Mouse (Mus musculus) gastrocnemius, postnatal 36 days (tissue): ENCODE results near the gene Laptm5. TPM values are rescaled to one million over a fixed set of nuclear protein-coding genes. Genes with fewer than 3 reads are reported as not detected.

Experiments
- DNase-seq, 2 experiments: peaks; one replicate each; pipeline ENCODE4 v3.0.0; 2022
- intact Hi-C: fragments of 180-260 bp; cut with DNase I; formaldehyde crosslinking; loops from one replicate; pipeline ENCODE4 v1.15.1; 2025
- total RNA-seq, 2 experiments: library from RNA; stranded (reverse); gene quantifications; 2 replicates each; pipeline ENCODE4 v1.2.3; 2021

Gene Laptm5
- total RNA-seq, 2 experiments from 2014 or later, result 4.4 to 7.9 TPM

DNA sequence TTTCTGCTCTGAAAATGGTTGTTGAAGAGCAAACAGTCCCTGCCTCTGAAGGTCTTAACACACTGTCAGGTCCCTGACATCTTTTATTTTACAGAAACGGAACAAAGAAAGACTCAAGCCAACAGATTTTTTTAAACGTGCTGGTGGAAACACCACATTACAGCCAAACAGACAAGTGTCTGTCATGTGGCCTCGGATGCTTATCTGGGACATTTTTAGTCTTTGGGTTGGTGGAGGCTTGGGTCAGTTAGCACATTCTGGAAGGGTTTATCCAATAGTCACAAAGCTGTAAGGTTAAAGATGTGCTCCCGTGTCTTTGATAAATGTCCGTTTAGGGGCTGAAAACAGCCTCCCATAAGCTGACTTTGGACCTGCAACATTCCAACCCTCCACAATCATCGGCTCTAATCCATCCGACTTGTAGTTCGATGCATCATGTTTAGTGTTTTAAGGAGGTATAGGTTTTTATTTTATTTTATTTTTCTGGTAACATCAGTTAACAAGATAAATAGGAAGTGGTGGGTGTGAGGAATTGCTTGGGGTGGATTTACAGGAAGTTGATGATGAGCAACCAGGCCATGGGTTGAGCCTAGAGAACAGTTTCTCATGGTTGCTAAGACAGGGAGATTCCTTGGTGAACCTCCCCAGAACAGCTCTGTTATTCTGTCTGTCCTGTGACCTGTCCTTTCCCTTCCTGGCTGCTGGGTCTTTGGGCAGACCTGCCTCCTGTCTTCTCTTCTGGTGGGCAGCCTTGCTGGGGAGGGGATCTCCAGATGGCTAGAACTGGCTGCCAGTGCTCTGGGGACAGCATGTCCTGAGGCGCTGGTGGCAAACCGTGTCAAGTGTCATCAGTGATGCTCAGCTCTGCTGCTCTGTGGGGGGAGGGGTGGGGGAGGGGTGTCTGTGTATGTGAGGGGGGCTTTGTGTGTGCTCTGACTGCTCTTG, 6.2 kb downstream of the Laptm5 start:
- DNase-seq, result no peak
- intact Hi-C loops, result no loop called here

DNA sequence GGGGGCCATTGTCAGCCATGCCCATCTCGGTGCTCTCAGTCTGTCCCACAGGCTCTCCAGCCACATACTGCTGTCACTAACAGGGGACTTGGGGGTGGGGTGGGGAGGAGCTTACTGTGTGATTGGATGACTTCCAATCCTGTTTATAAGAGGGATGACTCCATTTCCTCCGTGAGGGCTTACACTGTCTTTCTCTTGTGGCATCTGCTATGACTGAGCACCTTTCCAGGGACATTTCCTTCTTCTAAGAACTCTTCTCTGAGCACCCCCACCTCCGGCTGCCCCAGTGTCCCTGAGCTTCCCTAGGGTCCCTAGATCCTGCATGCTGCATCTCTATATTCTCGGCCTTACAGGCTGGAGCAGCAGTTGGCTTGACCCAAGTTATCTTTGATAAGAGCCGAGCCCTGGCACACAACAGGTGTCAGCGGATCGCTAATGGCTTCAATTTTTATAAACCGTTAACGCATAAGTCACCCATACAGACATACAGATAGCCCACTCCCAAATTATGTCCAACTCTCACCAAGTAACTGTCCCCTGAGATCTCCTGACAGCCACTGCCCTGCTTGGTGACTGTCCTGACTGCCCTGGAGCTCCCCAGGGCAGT, 6.9 kb downstream of the Laptm5 start:
- intact Hi-C loops, result no loop called here

GRCm38 (mm10) chr4:130920951-130921693, 8.2 kb downstream of the Laptm5 start:
- DNase-seq, result no peak
- intact Hi-C loops, result no loop called here

More for the DNA sequence above, 6.9 kb downstream of the Laptm5 start:
- DNase-seq, result no peak

DNA sequence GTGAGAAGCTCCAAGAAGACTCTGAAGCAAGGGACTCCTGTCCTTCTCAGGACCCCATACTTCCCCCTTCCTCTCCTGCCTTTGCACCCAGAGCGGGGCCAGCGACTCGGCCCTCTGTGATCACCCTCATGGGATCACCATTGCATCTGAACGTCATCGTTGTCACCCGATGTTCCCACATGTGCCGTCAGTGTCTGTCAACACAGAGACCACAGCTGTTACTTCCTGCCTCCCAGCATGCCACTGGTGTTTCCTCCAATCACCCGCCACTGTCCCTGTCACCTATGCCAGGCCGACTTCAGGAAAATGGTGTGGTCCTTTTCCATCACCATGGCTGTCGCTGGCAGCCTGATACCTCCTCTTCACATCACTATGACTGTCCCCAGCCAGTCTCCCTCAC, 9.1 kb downstream of the Laptm5 start:
- intact Hi-C loops, result no loop called here
- no peak for DNase-seq

GRCm38 (mm10) chr4:130926274-130926673, 13.3 kb downstream of the Laptm5 start:
- no peak for DNase-seq
- intact Hi-C loops, result no loop called here

- peak in 1 of 2 experiments; percentile 2 for DNase-seq
- intact Hi-C loops, result no loop called here
Observed at GRCm38 (mm10) chr4:130927821-130928220, 14.9 kb downstream of the Laptm5 start.

GRCm38 (mm10) chr4:130942644-130943043, 29.7 kb downstream of the Laptm5 start:
- intact Hi-C loops, result no loop called here
- no peak for DNase-seq

GRCm38 (mm10) chr4:130944112-130944511, 31.2 kb downstream of the Laptm5 start, which contains the start of gene Matn1:
Gene Matn1, plus strand, starts transcription at chr4:130944385.
- peak in 1 of 2 experiments; percentile 2 for DNase-seq
- intact Hi-C loops, result loop anchor here (2.0 kb wide), 1 partner anchor 159 kb away; no protein-coding TSS in a partner anchor

GRCm38 (mm10) chr4:130944779-130945178, 31.9 kb downstream of the Laptm5 start:
- intact Hi-C loops, result loop anchor here (2.0 kb wide), 1 partner anchor 160 kb away; no protein-coding TSS in a partner anchor
- DNase-seq, result no peak

DNA sequence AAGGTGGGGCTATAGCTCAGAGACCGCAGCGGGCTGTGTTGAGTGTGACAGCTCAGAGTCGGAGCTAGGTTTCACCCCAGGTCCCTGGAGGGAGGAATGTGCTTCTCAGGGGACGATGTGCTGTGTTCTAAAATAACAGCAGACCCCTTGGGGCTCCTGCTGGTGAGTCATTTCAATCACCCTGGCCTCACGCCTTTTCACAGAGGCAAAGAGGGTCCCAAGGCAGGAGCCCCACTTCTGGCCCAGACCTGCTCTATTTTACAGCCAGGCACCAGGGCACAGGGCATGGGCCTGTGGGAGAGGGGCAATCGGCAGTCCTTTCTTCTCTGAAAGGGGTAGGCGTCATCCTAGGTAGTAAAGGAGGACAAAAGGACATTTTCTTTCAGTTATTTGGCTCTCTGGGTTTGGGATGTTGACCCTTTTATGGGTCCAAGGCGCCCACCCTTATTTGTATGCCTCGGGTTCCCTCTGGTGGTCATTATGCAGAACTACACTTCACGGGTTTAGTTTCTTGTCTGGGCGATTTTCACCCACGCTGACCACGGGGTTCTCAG, 34.2 kb downstream of the Laptm5 start:
- DNase-seq, result no peak
- intact Hi-C loops, result loop anchor here (2.0 kb wide), 2 partner anchors 50 to 156 kb away; no protein-coding TSS in a partner anchor

DNA sequence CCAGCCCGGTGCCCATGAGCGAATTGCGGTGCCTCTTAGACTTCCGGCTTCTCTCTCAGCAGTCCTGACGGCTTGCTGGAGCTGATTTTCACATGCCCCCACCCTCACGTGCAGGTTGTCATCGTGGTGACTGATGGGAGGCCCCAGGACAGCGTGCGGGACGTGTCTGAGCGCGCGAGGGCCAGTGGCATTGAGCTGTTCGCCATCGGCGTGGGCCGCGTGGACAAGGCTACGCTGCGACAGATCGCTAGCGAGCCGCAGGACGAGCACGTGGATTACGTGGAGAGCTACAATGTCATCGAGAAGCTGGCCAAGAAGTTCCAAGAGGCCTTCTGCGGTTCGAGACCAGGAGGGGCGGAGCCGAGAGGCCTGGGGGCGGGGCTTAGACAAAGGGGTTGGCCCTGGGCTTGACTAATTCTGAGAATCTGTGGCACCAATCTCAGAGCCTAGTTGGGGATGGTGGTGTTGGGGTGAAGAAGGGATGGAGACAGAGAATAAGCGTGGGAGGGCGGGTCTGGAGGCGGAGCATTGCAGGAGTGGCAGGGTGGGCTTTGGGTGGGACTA, 37.0 kb downstream of the Laptm5 start:
- intact Hi-C loops, result no loop called here
- no peak for DNase-seq

DNA sequence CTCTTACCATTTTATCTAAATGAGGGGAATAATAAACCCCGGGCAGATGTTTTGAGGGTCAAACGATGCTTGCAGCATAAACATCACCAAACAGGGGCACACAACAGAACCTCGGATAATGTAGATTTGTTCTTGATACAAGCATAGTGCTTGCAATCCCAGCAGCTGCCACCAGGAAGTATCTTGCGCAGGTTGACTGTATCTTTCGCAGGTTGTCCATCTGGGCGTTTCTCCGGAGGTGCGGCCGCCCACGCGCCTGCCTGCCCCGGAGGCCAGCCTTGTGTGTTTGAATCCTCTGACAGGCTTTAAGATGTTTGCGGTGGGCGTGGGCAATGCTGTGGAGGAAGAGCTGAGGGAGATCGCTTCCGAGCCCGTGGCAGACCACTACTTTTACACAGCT, 39.6 kb downstream of the Laptm5 start:
- DNase-seq, result no peak
- intact Hi-C loops, result no loop called here

- intact Hi-C loops, result no loop called here
Observed at GRCm38 (mm10) chr4:130957156-130957555, 44.2 kb downstream of the Laptm5 start.

GRCm38 (mm10) chr4:130958812-130959211, 45.9 kb downstream of the Laptm5 start:
- intact Hi-C loops, result no loop called here
- no peak for DNase-seq

More at GRCm38 (mm10) chr4:130957156-130957555, 44.2 kb downstream of the Laptm5 start:
- DNase-seq, result no peak

DNA sequence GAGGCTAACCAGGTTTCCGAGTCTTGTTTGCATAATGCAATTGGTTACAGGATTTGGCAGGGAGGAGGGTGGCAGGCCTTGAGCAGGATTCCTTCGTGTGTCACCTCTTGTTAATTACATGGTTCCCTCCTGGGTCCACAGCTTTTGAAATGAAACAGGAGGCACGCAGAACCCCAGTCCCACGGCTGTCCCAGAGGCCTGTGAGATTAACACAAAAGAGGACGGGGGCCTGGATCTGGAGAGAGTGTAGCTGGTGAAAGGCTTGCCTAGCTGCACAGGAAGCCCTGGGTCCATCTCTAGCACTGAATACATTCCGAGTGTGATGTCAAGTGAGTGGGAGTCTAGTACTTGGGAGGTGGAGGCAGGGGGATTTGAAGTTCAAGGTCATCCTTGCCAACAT, 46.8 kb downstream of the Laptm5 start:
- intact Hi-C loops, result loop anchor here (2.0 to 5.0 kb wide), 4 partner anchors 217 to 878 kb away; partner anchors contain the start of gene Ptpru
- DNase-seq, result no peak

DNA sequence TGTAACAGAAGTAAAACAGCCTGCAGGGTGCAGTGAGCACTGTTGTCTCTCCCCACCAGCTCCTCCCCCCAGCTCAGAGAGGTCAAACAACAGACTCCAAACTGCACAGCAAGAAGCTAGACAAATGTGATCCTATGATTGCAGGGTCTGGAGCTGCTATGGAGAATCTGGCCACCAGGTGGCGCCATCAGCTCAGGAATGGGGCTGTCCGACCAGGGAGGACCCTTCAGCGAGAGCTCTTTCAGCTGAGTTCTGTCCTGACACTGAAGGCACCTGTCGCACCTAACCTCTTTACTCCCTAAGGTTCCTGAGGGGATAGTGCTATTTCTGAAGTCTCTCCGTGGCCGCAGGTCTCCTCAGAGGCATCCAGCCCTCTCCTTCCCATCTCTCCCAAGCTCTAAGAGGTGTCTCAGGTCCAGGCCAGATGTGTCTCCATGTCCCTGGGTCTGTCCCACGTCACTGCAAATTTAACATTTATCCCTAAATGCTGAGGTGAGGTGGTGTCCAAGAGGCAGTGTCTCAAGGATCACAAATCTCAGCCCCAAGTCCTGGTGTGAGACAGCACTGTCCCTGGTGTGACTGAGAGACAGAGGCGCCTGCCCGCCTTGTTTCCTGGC, 47.3 kb downstream of the Laptm5 start:
- intact Hi-C loops, result loop anchor here (2.0 to 5.0 kb wide), 4 partner anchors 217 to 877 kb away; partner anchors contain the start of gene Ptpru
- peak; percentile 69 to 78 for DNase-seq

- intact Hi-C loops, result no loop called here
- no peak for DNase-seq
Observed at GRCm38 (mm10) chr4:130971278-130971677, 58.4 kb downstream of the Laptm5 start.

DNA sequence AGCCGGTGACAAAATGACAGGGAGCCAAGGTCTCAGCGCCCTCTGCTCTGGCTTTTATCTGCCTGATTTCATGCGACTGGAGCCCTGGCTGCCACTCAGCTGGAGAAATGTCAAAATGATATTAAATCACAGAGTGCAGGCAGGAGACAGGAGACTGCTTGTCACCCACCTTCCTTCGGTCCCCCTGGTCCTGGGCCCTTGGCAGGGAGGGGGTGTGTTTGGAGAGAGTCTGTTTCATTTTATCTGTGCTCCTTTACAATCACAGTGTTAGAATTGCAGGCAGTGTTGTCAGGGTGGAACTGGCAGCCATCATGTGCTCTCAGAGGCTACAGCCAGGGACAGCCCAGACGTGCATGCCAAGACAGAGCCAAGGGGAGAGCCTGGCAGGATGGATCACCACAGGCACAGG, 59.5 kb downstream of the Laptm5 start:
- DNase-seq, result no peak
- intact Hi-C loops, result no loop called here
